Mouse (Mus musculus): ENCODE measurements around the gene Prrx2.
A peak's percentile ranks its signal among the peaks of the same experiment; 100 is the strongest.

Prrx2 gene

GRCm38 (mm10) chr2:30834373-30835022, at the start of gene Prrx2:
Prrx2 (plus strand) TSS chr2:30834972.
- no peak for DNase-seq (ENCODE audit: low spot score in 2 of 2)

- DNase-seq (ENCODE audit: low spot score in 2 of 2), result no peak
Observed at GRCm38 (mm10) chr2:30787466-30787865, 47.3 kb upstream of the Prrx2 start.

- no peak for DNase-seq (ENCODE audit: low spot score in 2 of 2)
Observed at GRCm38 (mm10) chr2:30792061-30792460, 42.7 kb upstream of the Prrx2 start.

GRCm38 (mm10) chr2:30794179-30795108, 40.3 kb upstream of the Prrx2 start:
- DNase-seq (ENCODE audit: low spot score in 2 of 2), result peak; percentile 93 to 96

GRCm38 (mm10) chr2:30795271-30795888, 39.4 kb upstream of the Prrx2 start:
- DNase-seq (ENCODE audit: low spot score in 2 of 2), result no peak

- DNase-seq (ENCODE audit: low spot score in 2 of 2), result no peak
Observed at GRCm38 (mm10) chr2:30795889-30796275, 38.9 kb upstream of the Prrx2 start.

- DNase-seq (ENCODE audit: low spot score in 2 of 2), result peak; percentile 63 to 75
Observed at GRCm38 (mm10) chr2:30796382-30796781, 38.4 kb upstream of the Prrx2 start.

- no peak for DNase-seq (ENCODE audit: low spot score in 2 of 2)
Observed at GRCm38 (mm10) chr2:30799456-30799855, 35.3 kb upstream of the Prrx2 start.

- no peak for DNase-seq (ENCODE audit: low spot score in 2 of 2)
Observed at GRCm38 (mm10) chr2:30800671-30801066, 34.1 kb upstream of the Prrx2 start.

GRCm38 (mm10) chr2:30801067-30801852, 33.5 kb upstream of the Prrx2 start:
- DNase-seq (ENCODE audit: low spot score in 2 of 2), result no peak

- no peak for DNase-seq (ENCODE audit: low spot score in 2 of 2)
Observed at GRCm38 (mm10) chr2:30803604-30804003, 31.2 kb upstream of the Prrx2 start, which contains the start of gene 1700001O22Rik. 1700001O22Rik (minus strand) TSS chr2:30803661.

GRCm38 (mm10) chr2:30805983-30806382, 28.8 kb upstream of the Prrx2 start:
- DNase-seq (ENCODE audit: low spot score in 2 of 2), result no peak

- no peak for DNase-seq (ENCODE audit: low spot score in 2 of 2)
Observed at GRCm38 (mm10) chr2:30807147-30807647, 27.6 kb upstream of the Prrx2 start.

GRCm38 (mm10) chr2:30807648-30808295, 27.0 kb upstream of the Prrx2 start, which contains the start of gene Ntmt1:
Ntmt1 (plus strand) TSS chr2:30807826.
- peak; percentile 100 for DNase-seq (ENCODE audit: low spot score in 2 of 2)

GRCm38 (mm10) chr2:30808296-30808655, 26.5 kb upstream of the Prrx2 start:
- DNase-seq (ENCODE audit: low spot score in 2 of 2), result no peak

- DNase-seq (ENCODE audit: low spot score in 2 of 2), result no peak
Observed at GRCm38 (mm10) chr2:30809503-30809902, 25.3 kb upstream of the Prrx2 start.

- no peak for DNase-seq (ENCODE audit: low spot score in 2 of 2)
Observed at GRCm38 (mm10) chr2:30810573-30810972, 24.2 kb upstream of the Prrx2 start.

GRCm38 (mm10) chr2:30816383-30816782, 18.4 kb upstream of the Prrx2 start:
- no peak for DNase-seq (ENCODE audit: low spot score in 2 of 2)

GRCm38 (mm10) chr2:30819873-30820272, 14.9 kb upstream of the Prrx2 start:
- no peak for DNase-seq (ENCODE audit: low spot score in 2 of 2)

GRCm38 (mm10) chr2:30821073-30821472, 13.7 kb upstream of the Prrx2 start:
- DNase-seq (ENCODE audit: low spot score in 2 of 2), result no peak

- DNase-seq (ENCODE audit: low spot score in 2 of 2), result no peak
Observed at GRCm38 (mm10) chr2:30822460-30822859, 12.3 kb upstream of the Prrx2 start.
